Mouse (Mus musculus) CD4-positive helper T cell, adult 2 months (primary cell): ENCODE data around the gene Cfap299.

Experiments used
- DNase-seq: peaks from one replicate; pipeline ENCODE4 v3.0.0-alpha.2; 2012; ENCODE audit warnings: low read depth, missing footprints, low spot score

The Cfap299 gene

DNA sequence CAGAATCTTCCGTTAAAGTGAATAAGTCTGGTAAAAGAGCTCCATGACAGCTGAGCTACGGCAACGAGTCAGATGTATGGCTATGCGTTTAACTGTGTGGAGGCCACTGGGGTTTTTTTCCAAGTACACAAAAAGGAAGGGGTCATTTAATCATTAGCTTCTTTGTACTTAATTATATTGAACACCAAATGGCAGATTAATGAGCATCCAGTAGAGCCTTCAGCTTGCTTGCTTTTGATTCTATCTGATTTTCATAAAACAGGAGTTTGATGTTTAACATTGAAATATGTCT, 47.6 kb downstream of the Cfap299 start:
- DNase-seq: no peak

- no peak for DNase-seq
Observed at GRCm38 (mm10) chr5:98380360-98380759, 51.3 kb downstream of the Cfap299 start.

GRCm38 (mm10) chr5:98387054-98387453, 58.0 kb downstream of the Cfap299 start:
- DNase-seq: no peak

GRCm38 (mm10) chr5:98402165-98402564, 73.1 kb downstream of the Cfap299 start:
- no peak for DNase-seq

- no peak for DNase-seq
Observed at GRCm38 (mm10) chr5:98410060-98410459, 81.0 kb downstream of the Cfap299 start.

GRCm38 (mm10) chr5:98416385-98417145, 87.5 kb downstream of the Cfap299 start:
- DNase-seq: no peak

GRCm38 (mm10) chr5:98424965-98425364, 95.9 kb downstream of the Cfap299 start:
- no peak for DNase-seq

DNA sequence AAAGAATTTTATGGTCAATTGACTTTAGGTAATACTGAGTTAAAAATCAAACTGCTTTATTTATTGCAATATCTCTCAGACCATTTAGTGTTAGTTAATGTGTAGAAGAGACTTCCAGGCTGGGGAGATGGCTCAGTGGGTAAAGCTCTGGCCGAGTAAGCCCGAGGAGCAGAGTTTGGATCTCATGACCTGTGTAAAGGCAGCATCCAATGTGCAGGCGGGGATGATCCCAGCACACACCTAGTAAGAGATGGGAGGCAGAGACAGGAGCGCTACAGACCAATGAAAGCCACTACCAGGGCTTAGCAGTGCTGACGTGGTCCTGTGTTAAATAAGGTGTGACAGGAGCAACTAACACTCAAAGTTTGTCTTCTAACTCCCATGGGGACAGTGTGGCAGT, 97.0 kb downstream of the Cfap299 start:
- no peak for DNase-seq

GRCm38 (mm10) chr5:98430060-98430459, 101.0 kb downstream of the Cfap299 start:
- DNase-seq: no peak

- DNase-seq: no peak
Observed at GRCm38 (mm10) chr5:98438686-98439085, 109.6 kb downstream of the Cfap299 start.

DNA sequence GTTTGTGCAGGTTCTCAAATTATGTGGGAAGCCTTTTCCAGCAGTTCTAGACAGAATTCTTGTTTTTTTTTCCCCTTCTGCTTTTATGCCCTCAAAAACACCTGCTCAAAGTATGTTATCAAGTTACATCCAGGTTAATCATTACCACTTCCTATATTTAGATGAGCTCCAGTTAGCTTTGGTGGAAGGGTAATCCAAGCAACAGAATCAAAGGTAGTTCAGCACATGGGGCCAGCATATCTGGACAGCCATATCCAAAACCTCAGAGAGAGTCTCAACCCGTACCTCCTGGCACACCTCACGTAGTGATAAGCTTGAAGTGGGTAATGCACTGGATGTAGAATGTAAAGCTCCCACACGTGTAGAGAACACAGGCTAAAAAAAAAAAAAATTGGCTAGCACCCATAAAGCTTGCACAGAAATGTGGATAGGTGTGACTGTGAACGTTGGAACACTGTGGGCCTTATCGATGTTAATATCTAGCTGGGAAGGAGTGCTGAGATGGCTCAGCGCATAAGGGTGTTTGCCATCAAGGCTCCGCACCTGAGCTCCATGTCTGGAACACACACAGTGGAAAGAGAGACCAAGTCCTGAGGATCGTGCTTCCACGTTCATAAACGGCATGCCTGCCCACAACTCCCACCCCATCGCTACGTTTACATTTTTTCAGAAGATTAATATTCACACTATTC, 117.8 kb downstream of the Cfap299 start:
- DNase-seq: no peak

DNA sequence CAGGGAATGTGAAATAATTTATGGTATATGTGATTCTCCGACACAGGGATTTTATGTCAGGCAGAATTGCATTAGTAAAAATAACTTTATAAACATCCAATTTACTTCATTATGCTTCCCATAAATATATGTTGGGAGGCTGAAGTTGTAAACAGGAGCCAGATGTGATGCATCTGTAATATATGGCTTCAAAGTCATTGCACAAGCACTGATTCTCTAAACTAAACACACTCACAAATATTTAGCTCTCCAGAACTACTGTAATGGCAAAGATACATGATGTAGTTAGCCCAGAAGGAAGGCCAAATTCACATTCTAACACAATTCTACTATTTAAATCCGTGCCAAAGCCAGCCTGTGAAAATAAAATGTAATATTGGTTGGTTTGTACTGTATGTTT, 120.8 kb downstream of the Cfap299 start:
- DNase-seq: no peak

DNA sequence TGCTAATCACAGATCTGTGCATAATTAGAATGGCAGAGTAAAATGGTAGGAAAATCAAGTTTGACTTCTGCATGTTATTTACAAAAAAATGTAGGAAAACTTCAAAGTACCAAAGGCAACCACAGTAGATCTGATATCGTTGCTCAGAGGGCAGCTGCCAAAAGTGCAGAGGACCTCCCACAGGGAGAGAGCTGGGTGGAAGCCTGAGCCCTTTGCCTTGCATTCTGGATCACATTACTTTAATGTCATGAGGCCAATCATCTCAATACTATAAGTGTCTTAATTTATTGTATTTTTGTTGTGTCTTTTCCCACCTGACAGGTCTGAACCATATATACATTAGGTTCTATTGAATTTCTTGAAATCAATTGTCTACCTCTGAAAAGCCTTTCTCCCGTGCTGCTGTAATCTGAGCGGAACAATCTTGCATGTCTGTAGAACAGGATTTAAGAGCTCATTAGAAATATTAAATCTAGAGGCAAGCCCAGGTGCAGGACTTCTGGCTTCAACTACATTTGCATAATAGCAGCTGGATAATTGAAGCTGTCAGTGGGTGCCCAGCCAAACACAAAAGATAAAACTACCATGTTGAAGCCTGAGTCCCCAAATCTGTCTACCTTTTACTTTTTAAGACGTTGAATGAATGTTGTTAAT, 137.9 kb downstream of the Cfap299 start:
- DNase-seq: no peak

- DNase-seq: no peak
Observed at GRCm38 (mm10) chr5:98470052-98470451, 140.9 kb downstream of the Cfap299 start.

- DNase-seq: no peak
Observed at GRCm38 (mm10) chr5:98476539-98476938, 147.4 kb downstream of the Cfap299 start.

DNA sequence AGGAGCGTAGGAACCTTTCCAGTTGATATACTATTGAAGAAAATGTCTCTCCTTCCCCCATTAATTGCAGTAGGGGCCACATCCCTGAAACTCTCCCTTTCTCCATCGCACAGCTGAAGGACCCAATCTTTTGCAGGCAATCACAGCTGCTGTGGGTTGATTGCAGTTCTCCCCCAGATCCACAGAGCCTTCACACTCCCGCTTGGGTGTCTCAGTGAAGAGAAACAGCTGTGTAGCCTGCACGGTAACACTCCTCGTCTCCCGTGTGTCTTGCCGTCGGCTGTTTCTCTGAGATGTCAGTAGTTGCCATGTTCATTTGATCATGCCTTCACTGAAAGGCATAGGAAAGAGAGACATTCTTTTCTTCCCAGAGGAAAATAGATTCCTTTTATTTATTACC, 148.2 kb downstream of the Cfap299 start:
- DNase-seq: no peak

DNA sequence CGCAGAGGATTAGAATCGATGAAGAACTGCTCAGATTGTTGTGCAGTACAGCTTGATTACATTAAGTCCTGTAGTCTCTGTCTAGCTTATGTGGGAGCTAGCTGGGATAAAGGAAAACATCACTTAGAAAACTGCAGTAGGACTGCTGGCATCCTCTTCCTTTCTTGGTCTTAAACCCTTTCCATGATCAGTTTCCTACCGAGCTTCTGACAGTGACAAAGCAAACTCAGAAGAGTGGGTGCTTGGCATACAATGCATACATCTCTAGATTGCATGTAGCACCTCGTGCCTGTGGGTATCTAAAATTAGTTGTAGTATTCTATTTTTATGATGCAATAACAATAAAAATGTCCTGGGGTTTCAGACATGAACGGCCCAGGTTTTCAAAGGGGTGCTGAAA, 154.4 kb downstream of the Cfap299 start:
- DNase-seq: no peak

DNA sequence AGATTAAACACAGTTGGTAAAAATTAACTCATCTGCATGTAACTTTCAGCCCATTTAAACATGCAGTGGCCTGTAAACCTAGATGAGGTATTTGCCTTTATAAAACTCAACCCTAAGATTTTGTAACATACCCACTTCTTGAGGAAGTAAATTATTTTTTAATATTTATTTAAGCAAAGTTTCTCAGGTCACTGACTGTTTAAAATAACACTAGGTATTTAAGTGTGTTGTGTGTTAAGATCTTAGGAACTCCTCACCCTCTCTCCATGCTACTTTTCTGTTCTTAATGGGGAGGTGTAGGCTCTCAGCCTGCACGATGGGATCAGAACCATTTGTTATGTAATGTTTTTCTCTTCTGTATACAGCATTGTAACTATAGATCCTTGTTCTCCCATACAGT, 156.1 kb downstream of the Cfap299 start:
- DNase-seq: no peak

GRCm38 (mm10) chr5:98498317-98498716, 169.2 kb downstream of the Cfap299 start:
- no peak for DNase-seq

DNA sequence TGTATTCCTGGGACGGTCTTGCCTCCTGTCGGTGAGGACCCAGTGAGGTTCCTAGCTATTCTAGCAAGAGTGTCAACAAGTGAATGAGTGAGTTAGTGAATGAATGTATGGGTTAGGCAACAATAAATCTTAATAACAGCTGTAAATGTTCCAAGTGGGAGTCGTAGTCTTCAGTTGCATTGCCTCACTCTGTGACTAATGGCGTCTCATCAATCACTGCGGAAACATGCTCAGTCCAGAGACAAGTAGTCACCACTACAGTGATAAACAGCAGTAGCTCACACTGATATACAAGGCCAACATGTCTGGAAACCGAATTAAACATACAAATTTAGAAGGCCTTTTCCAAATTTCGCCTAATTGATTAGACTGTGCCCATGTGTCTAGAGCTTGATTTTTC, 187.1 kb downstream of the Cfap299 start:
- DNase-seq: no peak

DNA sequence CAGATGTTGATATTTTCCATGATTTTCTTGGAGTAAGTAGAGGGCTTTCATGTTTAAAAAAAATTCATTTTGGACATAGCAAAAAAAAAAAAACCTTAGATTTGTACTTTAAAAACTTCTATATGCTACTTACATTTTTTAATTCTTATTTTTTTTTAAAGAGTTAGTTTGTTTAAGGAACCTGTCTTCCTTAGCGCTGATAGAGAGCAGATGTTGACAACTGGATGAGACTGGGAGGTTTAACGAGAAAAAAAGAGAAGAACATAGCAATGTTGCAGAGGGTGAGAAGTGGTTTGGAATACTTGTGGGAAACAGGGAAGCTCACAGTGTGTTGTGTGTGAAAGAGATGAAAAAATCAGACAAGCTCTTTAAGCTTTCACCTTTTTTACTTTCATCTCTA, 191.0 kb downstream of the Cfap299 start:
- no peak for DNase-seq

- no peak for DNase-seq
Observed at GRCm38 (mm10) chr5:98522270-98522977, 193.3 kb downstream of the Cfap299 start.
